Mouse (Mus musculus) heart, embryonic 14.5 days (tissue): ENCODE data around the gene Amotl1. TPM values are rescaled to one million over a fixed set of nuclear protein-coding genes. Genes with fewer than 3 reads are reported as not detected.
A peak's percentile ranks its signal among the peaks of the same experiment; 100 is the strongest.

Experiments used
- ATAC-seq: fragments of 200-750 bp; cut with Nextera tagmentation; 2 replicates; pipeline ENCODE4 v1.8.0; 2017; ENCODE audit warnings: low read depth, moderate TSS enrichment; ENCODE audit not compliant: insufficient number of reproducible peaks, insufficient read depth, low FRiP score
- H3K27ac ChIP-seq, 2 experiments: fragments of 200-500 bp in 1 of 2; fragments of 300-500 bp in 1 of 2; sonication (generic) in 1 of 2; replicated peaks in 1 of 2; 2 replicates each; pipeline ENCODE4 v1.5.1; 2012 to 2014; ENCODE audit warnings: low read depth in 2 of 2, low read length in 2 of 2, control low read depth in 1 of 2, mild to moderate bottlenecking in 1 of 2, mixed read lengths in 1 of 2; ENCODE audit not compliant: control insufficient read depth in 1 of 2, insufficient read depth in 1 of 2
- H3K27me3 ChIP-seq: fragments of 300-500 bp; sonication (generic); 2 replicates; pipeline ENCODE4 v1.6.1; 2014; ENCODE audit warnings: mild to moderate bottlenecking, low read length, control low read depth; ENCODE audit not compliant: control insufficient read depth, insufficient read depth
- H3K36me3 ChIP-seq: fragments of 300-500 bp; sonication (generic); 2 replicates; pipeline ENCODE4 v1.6.1; 2014; ENCODE audit warnings: mild to moderate bottlenecking, control low read depth, low read length, mixed read lengths; ENCODE audit not compliant: control insufficient read depth, insufficient read depth
- H3K4me1 ChIP-seq, 2 experiments: fragments of 200-500 bp in 1 of 2; fragments of 300-500 bp in 1 of 2; sonication (generic) in 1 of 2; 2 replicates each; pipeline ENCODE4 v1.6.1; 2012 to 2014; ENCODE audit warnings: low read length in 2 of 2, control low read depth in 1 of 2, mixed read lengths in 1 of 2; ENCODE audit not compliant: control insufficient read depth in 2 of 2, insufficient read depth in 2 of 2
- H3K4me2 ChIP-seq: fragments of 300-500 bp; sonication (generic); 2 replicates; pipeline ENCODE4 v1.6.1; 2014; ENCODE audit warnings: mild to moderate bottlenecking, low read length
- H3K4me3 ChIP-seq, 2 experiments: fragments of 200-500 bp in 1 of 2; fragments of 300-500 bp in 1 of 2; sonication (generic) in 1 of 2; 2 replicates each; pipeline ENCODE4 v1.5.1; 2012 to 2014; ENCODE audit warnings: low read length in 2 of 2, mild to moderate bottlenecking in 2 of 2, control low read depth in 1 of 2, low read depth in 1 of 2, moderate library complexity in 1 of 2; ENCODE audit not compliant: control insufficient read depth in 1 of 2, insufficient read depth in 1 of 2
- H3K9ac ChIP-seq: fragments of 300-500 bp; sonication (generic); 2 replicates; pipeline ENCODE4 v1.6.1; 2014; ENCODE audit warnings: mild to moderate bottlenecking, low read length
- H3K9me3 ChIP-seq: fragments of 300-500 bp; sonication (generic); 2 replicates; pipeline ENCODE4 v1.6.1; 2016; ENCODE audit warnings: low read length, control low read depth; ENCODE audit not compliant: control insufficient read depth
- WGBS: fragments of 180-500 bp; shearing (Covaris S2); extraction: QIAGEN DNeasy Blood & Tissue Kit; methylation state at CpG from one replicate; pipeline ENCODE4 v1.1.7; 2014; 5-methylcytosine and 5-hydroxymethylcytosine counted together
- polyA plus RNA-seq: library from polyadenylated mRNA; unstranded; fragments of >200 nt; fragmentation: Nextera tagmentation; extraction: Ambion mirVana; gene quantifications from 2 replicates; pipeline ENCODE4 v1.2.1, GENCODE M21; 2014

The Amotl1 gene
- polyA plus RNA-seq, 1 experiment from 2014 or later: 26.4 TPM

- ATAC-seq: peak; percentile 76
- 32% methylated on average over 7 of the region's 7 CpGs for WGBS
- no peaks in the 10 kb centered on the region for H3K36me3 ChIP-seq
- H3K27ac ChIP-seq: peak overlapping the region; percentile 60 to 81
- no peak overlapping the region for H3K4me2 ChIP-seq
- no peaks in the 10 kb centered on the region for H3K27me3 ChIP-seq
- H3K9ac ChIP-seq: no peak overlapping the region
- H3K9me3 ChIP-seq: no peaks in the 10 kb centered on the region
- peaks cover 32 to 38% of the 10 kb centered on the region in 2 experiments for H3K4me1 ChIP-seq
- no peak overlapping the region for H3K4me3 ChIP-seq
Measured at GRCm38 (mm10) chr9:14641310-14642067, 3.4 kb downstream of the Amotl1 start.

- H3K4me1 ChIP-seq: peaks cover 16 to 32% of the 10 kb centered on the region in 2 experiments
- no peak overlapping the region for H3K4me3 ChIP-seq
- 45% methylated on average over 3 of the region's 3 CpGs for WGBS
- no peaks in the 10 kb centered on the region for H3K9me3 ChIP-seq
- H3K36me3 ChIP-seq: no peaks in the 10 kb centered on the region
- no peak overlapping the region for H3K27ac ChIP-seq
- no peak for ATAC-seq
- H3K4me2 ChIP-seq: no peak overlapping the region
- H3K9ac ChIP-seq: no peak overlapping the region
- 0 out of 2 replicates have a peak, but pooled peaks cover 6% of the 10 kb centered on the region for H3K27me3 ChIP-seq
Measured at GRCm38 (mm10) chr9:14636244-14636643, 8.6 kb downstream of the Amotl1 start.

GRCm38 (mm10) chr9:14635551-14635950 lies 9.3 kb downstream of the Amotl1 start:
- no peak for ATAC-seq
- no peak overlapping the region for H3K27ac ChIP-seq
- H3K9me3 ChIP-seq: no peaks in the 10 kb centered on the region
- no peak overlapping the region for H3K4me3 ChIP-seq
- H3K9ac ChIP-seq: no peak overlapping the region
- 0 out of 2 replicates have a peak, but pooled peaks cover 6% of the 10 kb centered on the region for H3K27me3 ChIP-seq
- no peaks in the 10 kb centered on the region for H3K36me3 ChIP-seq
- no peak overlapping the region for H3K4me2 ChIP-seq
- 76% methylated on average over 7 of the region's 7 CpGs for WGBS
- peaks cover 10 to 26% of the 10 kb centered on the region in 2 experiments for H3K4me1 ChIP-seq

GRCm38 (mm10) chr9:14634155-14634554 lies 10.7 kb downstream of the Amotl1 start:
- no peaks in the 10 kb centered on the region for H3K36me3 ChIP-seq
- ATAC-seq: 0 out of 2 replicates have a peak, but pooled peaks have one; percentile 17
- H3K4me3 ChIP-seq: no peak overlapping the region
- peaks cover 6 to 16% of the 10 kb centered on the region in 2 experiments for H3K4me1 ChIP-seq
- H3K4me2 ChIP-seq: peak overlapping the region; percentile 35
- no peak overlapping the region for H3K9ac ChIP-seq
- no peak overlapping the region for H3K27ac ChIP-seq
- H3K9me3 ChIP-seq: no peaks in the 10 kb centered on the region
- 0 out of 2 replicates have a peak, but pooled peaks cover 6% of the 10 kb centered on the region for H3K27me3 ChIP-seq
- WGBS: 9% methylated on average over 15 of the region's 15 CpGs

- no peak overlapping the region for H3K4me3 ChIP-seq
- H3K4me1 ChIP-seq: peaks cover 6 to 16% of the 10 kb centered on the region in 2 experiments
- H3K27ac ChIP-seq: no peak overlapping the region
- no peaks in the 10 kb centered on the region for H3K36me3 ChIP-seq
- WGBS: 74% methylated on average over 10 of the region's 10 CpGs
- no peak overlapping the region for H3K9ac ChIP-seq
- H3K4me2 ChIP-seq: no peak overlapping the region
- no peaks in the 10 kb centered on the region for H3K9me3 ChIP-seq
- ATAC-seq: no peak
- H3K27me3 ChIP-seq: 0 out of 2 replicates have a peak, but pooled peaks cover 6% of the 10 kb centered on the region
Measured at GRCm38 (mm10) chr9:14632365-14633163, 12.3 kb downstream of the Amotl1 start.

- peaks cover 6 to 16% of the 10 kb centered on the region in 2 experiments for H3K4me1 ChIP-seq
- no peak overlapping the region for H3K4me2 ChIP-seq
- 29% methylated on average over 5 of the region's 5 CpGs for WGBS
- H3K36me3 ChIP-seq: no peaks in the 10 kb centered on the region
- H3K27me3 ChIP-seq: 0 out of 2 replicates have a peak, but pooled peaks cover 6% of the 10 kb centered on the region
- ATAC-seq: no peak
- no peaks in the 10 kb centered on the region for H3K9me3 ChIP-seq
- no peak overlapping the region for H3K4me3 ChIP-seq
- no peak overlapping the region for H3K27ac ChIP-seq
- H3K9ac ChIP-seq: no peak overlapping the region
Measured at GRCm38 (mm10) chr9:14631729-14632128, 13.1 kb downstream of the Amotl1 start.

GRCm38 (mm10) chr9:14627525-14627924 lies 17.3 kb downstream of the Amotl1 start:
- no peak for ATAC-seq
- H3K27ac ChIP-seq: no peak overlapping the region
- WGBS: 50% methylated on average over 2 of the region's 2 CpGs

More at GRCm38 (mm10) chr9:14627525-14627924, 17.3 kb downstream of the Amotl1 start:
- no peaks in the 10 kb centered on the region for H3K36me3 ChIP-seq
- H3K4me3 ChIP-seq: no peak overlapping the region
- H3K4me1 ChIP-seq: peaks cover 4 to 12% of the 10 kb centered on the region in 2 experiments; a peak in 3 of 4 replicates
- no peak overlapping the region for H3K4me2 ChIP-seq
- H3K9ac ChIP-seq: no peak overlapping the region
- H3K9me3 ChIP-seq: no peaks in the 10 kb centered on the region
- H3K27me3 ChIP-seq: no peaks in the 10 kb centered on the region
